Mouse (Mus musculus) cerebellum, adult 11-12 months (tissue): Measurements from ENCODE around the gene Fblim1.

Source experiments
- DNase-seq: peaks from one replicate; pipeline ENCODE4 v3.0.0; 2022

The Fblim1 gene

GRCm38 (mm10) chr4:141624983-141625773, 19.3 kb upstream of the Fblim1 start:
- DNase-seq = no peak

- DNase-seq = no peak
Observed at GRCm38 (mm10) chr4:141624134-141624533, 18.2 kb upstream of the Fblim1 start.

- no peak for DNase-seq
Observed at GRCm38 (mm10) chr4:141623666-141624065, 17.8 kb upstream of the Fblim1 start, which contains the start of gene Slc25a34. TSS of gene Slc25a34 (minus strand) at chr4:141623821.

GRCm38 (mm10) chr4:141623037-141623436, 17.1 kb upstream of the Fblim1 start:
- no peak for DNase-seq

GRCm38 (mm10) chr4:141622580-141622979, 16.7 kb upstream of the Fblim1 start:
- DNase-seq = no peak

GRCm38 (mm10) chr4:141622091-141622490, 16.2 kb upstream of the Fblim1 start:
- no peak for DNase-seq

GRCm38 (mm10) chr4:141621297-141621696, 15.4 kb upstream of the Fblim1 start:
- no peak for DNase-seq

- no peak for DNase-seq
Observed at GRCm38 (mm10) chr4:141619299-141619883, 13.5 kb upstream of the Fblim1 start.

- peak; percentile 50 for DNase-seq
Observed at GRCm38 (mm10) chr4:141618565-141619243, 12.8 kb upstream of the Fblim1 start, which contains the start of gene Tmem82. TSS of gene Tmem82 (minus strand) at chr4:141618633.

GRCm38 (mm10) chr4:141617863-141618564, 12.1 kb upstream of the Fblim1 start:
- DNase-seq = no peak

- peak; percentile 39 for DNase-seq
Observed at GRCm38 (mm10) chr4:141617299-141617698, 11.4 kb upstream of the Fblim1 start.

GRCm38 (mm10) chr4:141616811-141617210, 10.9 kb upstream of the Fblim1 start:
- DNase-seq = no peak

GRCm38 (mm10) chr4:141614946-141615345, 9.1 kb upstream of the Fblim1 start:
- DNase-seq = no peak

GRCm38 (mm10) chr4:141609538-141609937, 3.6 kb upstream of the Fblim1 start:
- DNase-seq = no peak

GRCm38 (mm10) chr4:141605421-141605820, 475 bp downstream of the Fblim1 start:
- DNase-seq = no peak

GRCm38 (mm10) chr4:141604493-141604892, 1.4 kb downstream of the Fblim1 start:
- DNase-seq = no peak

GRCm38 (mm10) chr4:141603921-141604320, 2.0 kb downstream of the Fblim1 start:
- DNase-seq = no peak

GRCm38 (mm10) chr4:141602523-141603223, 3.2 kb downstream of the Fblim1 start:
- no peak for DNase-seq

GRCm38 (mm10) chr4:141601148-141601862, 4.6 kb downstream of the Fblim1 start:
- no peak for DNase-seq

- DNase-seq = no peak
Observed at GRCm38 (mm10) chr4:141600364-141600763, 5.5 kb downstream of the Fblim1 start.

- no peak for DNase-seq
Observed at GRCm38 (mm10) chr4:141599251-141600141, 6.4 kb downstream of the Fblim1 start.
